Mouse (Mus musculus) retina, postnatal 7 days (tissue): ENCODE results near the gene Mfap3l.
"Not testable (repeated sequence)": the region's sequence is repeated elsewhere in the genome, so short reads cannot be mapped to it uniquely, and the experiment has no call there.

Experiments
- DNase-seq: peaks from one replicate; pipeline ENCODE4 v3.0.0-alpha.2; 2012; ENCODE audit warnings: low read depth, low spot score

Gene Mfap3l

DNA sequence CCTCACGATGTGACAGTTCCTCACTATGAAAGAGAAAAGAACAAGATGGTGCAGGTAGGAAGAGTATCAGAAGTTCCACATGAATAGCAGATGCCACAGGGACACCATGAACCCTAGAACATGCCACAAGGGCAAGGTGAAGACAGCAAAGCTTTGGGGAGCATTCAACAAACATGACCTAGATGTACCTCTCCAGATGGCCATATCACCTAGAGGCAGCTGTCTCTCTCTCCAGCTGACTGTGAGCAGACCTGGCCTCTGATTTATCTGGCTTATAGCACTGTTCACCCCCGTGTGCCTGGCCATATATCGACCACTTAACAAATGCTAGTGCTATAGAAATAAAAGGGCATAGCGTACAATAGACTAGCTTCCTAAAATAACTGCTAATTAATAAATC is 17.5 kb downstream of the Mfap3l start:
- DNase-seq = no peak

DNA sequence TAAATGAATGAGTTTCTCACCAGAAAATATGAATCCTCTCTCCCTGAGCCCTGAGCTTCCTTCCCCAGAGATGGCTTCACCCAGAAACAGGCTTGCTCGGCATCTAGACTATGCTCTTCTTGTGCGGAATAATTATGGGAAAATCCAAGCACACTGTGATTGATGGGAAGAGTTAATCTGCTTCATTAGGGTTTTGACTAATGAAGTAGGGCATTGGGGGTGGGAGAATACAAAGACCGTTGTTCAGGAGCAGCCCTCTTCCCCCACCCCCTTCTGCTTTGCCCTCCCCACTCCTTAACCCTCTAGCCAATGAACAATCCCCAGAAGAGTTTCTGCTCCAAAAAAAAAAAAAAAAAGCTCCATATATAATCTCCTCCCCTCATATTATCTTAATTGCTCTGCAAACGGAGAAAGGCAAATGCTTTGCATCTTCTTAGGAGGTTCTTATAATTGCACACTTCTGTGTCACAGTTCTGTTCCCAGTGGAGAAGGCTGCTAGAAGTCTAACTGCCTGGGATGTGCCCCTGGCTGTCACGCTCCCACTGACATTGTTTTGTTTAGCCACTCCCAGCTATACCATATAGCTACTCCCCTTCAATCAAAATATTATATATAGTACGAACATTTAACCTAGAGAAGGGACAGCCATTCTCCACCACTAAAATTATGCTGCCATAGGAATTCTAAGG is 24.9 kb downstream of the Mfap3l start:
- no peak for DNase-seq

DNA sequence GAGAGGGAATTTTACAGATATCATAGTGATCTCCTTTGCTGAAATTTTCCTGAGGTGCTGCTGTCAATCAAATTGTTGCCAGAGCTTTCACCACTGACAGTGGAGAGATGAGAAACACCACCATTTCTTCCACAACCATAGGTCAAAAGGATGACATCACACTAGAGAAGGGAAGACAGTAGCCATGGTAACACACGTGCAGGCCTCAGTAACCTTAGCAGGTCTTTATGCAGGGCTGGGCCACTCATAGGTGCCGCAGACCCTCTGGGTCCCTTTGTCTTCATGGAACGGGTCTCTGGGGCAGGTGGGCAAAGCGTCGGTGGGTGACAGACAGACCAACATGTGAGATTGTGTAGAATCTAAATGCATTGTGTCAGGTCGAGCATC is 25.5 kb downstream of the Mfap3l start:
- DNase-seq = no peak

DNA sequence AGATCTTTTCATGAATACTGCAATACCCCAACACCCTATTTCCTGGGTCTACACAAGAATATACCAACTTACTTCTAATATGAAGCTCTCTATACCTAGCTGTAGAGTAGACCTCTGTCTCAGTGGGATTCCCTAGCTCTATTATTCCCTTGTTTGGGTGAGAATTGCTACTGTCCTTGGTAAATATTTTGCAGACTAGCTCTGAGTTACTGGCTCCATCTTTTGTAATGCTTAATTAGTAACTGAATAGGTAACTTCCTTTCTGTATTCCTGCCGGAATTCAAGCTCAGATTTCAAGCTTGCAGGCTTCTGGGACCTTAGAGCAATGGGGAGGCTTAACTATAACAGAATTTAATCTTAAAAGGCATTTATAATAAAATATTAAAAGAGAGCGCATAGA is 26.1 kb downstream of the Mfap3l start:
- DNase-seq = not testable (repeated sequence)

DNA sequence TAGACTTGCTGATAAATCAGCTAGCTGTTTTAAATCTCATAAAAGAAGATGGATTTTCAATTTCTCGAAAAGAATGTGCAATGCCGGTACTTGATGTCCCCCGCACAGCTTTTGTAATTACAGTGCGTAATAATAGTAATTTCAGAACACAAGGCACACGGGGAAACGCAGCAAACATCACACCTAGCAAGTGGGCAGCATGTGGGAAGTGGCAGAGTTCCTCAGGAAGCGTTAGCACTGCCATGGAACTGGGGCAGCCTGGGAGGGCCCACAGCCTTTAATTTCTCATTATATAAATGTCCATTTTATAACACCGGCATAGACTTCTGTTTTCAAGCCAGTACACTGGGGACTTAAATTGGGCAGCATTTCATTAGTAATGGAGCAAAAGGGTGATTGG is 27.1 kb downstream of the Mfap3l start:
- DNase-seq = no peak

DNA sequence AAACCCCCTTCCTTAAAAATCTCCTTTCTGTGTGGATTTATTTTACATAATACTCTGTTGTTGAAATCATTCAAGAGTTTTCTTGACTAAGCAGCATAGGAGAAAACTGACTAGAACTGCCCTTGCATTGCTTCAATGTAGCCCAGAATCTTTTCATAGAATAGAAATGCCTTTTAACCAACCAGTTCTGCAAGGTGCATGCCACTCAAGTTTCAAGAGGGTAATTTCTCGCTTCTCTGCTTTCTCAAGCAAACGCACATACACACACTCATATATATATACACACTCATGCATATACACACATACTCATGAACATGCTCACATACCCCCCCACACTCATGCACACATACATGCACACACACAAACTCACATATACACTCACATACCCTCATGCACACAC is 28.6 kb downstream of the Mfap3l start:
- DNase-seq = no peak

DNA sequence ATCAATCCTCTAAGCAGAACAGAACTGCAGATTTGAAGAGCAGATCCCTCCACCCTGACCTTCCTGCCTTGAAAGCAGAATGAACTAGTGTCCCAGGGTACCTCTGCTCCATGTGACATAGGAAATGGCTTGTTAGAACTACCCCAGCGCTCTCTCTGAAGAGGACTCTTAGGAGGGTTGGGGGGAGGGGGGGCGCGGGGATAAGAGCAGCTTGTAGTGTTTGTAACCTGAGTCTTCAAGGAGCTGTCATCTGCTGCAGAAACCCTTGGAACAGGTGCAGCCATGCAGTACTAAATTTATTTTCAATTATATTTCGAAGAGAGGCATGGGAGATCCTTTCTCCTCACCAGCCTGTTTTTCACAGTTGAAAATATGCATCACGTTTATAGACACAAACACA is 30.9 kb downstream of the Mfap3l start:
- DNase-seq = no peak

DNA sequence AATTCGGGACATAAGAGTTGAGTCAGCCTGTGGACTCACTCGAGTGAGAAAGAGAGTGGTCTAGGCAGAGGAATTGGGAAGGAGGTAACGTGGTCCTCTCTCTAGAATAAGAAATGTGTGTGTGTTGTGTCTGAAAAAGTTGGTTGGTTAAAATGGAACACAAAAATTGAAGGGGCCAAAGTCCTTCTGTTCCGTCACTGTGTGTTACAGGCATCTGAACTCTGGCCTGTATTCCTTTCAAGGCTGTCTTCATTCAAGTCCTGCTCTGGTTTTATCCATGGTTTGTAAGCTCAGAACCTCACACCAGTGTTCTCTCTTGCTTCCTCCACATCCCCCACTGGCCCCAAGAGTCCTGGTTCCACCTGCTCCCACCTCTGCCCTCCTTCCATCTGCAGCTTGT is 33.2 kb downstream of the Mfap3l start:
- no peak for DNase-seq

DNA sequence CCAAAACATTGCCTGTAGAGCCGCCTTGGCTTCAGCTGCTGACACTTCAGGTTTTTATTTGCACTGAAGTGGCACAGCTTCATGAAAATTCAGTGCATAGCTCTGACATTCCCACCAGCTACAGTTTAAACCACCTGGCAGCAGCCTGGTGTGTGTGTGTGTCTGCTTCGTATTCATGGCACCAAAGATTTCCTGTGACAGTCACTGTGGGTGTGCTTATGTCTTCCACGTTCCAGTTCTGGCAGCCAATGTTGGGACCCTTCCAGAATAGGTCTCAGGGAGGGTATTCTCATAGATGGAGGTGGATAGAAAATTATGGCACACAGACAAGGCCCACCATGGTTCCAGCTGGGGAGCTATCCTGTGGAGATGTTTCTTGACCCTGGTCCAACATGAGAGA is 34.2 kb downstream of the Mfap3l start:
- DNase-seq = no peak

DNA sequence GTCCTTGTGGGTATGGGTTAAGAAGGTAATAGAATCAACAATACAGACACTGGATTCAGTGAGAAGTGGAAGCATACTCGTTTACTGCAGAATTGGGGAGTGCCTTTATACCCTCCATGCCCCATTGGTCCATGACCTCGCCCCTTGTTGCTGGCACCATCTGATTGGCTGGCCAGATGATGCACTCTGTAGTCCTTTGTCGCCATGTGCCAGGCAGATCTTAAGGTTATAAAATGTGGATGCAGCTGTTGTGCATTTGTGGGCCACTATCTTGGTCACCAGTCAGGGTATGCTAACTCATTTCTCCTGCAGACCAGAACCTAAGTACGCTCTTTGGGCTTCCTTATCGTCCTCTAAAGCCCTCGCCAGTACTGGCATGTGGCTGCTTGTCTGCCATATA is 46.0 kb downstream of the Mfap3l start:
- DNase-seq = no peak

DNA sequence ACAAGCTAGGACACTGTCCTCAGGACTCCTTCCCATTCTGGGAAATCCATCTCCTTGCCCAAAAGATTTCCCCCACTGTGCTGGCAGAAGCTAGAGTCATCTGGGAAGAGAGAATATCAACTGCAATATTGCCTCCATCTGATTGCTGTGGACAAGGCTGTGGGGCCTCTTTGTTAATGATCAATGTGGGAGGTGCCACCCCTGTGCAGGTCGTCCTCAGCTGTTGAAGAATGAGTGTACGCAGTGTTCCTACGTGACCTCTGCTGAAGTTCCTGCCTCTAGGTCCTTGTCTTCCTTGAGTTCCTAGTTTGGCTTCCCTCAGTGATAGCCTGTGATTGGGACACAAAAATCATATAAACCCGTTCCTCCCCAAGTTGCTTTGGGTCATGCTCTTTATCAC is 49.2 kb downstream of the Mfap3l start:
- no peak for DNase-seq

DNA sequence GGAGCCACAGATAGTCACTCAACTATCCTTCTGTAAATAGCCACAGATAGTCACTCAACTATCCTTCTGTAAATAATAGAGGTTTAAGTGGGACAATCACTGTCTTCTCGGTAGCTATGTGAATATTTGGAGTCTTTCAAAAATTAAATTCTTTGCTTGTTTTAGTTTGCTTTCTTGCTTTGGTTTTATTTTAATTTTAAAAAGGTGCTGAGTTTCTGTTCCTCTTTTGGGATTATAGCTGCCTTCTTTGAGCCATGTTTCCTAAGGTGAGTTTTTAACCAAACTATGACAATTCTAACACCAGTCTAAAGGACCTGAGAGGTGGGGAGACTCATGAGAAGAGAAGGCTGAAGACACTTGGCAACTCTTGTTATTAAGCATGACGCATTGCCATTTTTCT is 49.7 kb downstream of the Mfap3l start:
- DNase-seq = no peak

DNA sequence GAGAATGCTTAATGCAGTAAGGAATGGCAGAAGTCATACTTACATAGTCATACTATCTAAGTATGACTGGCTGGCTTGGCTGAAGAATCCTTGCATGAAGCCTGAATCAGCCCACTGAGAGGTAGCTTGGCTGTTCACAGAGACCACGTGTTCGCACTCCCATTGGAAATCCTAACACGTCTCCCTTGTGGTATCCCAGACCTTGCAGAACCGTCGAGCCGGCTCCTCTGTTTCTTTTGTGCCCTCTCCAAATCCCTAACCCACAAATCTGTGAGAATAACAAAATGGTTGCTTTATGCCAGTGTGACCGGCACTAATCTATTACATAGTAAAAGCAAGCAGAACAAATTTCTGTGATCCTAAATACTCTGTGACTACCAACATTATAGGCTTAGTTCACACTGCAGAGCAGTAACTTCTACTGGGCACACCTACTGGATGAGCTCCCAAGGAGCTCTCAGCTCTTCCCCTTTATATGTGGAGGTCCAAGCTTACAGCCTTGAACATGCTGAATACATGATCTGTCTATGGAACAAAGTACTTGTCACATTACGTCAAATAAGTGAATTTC is 79.0 kb downstream of the Mfap3l start:
- DNase-seq = no peak

DNA sequence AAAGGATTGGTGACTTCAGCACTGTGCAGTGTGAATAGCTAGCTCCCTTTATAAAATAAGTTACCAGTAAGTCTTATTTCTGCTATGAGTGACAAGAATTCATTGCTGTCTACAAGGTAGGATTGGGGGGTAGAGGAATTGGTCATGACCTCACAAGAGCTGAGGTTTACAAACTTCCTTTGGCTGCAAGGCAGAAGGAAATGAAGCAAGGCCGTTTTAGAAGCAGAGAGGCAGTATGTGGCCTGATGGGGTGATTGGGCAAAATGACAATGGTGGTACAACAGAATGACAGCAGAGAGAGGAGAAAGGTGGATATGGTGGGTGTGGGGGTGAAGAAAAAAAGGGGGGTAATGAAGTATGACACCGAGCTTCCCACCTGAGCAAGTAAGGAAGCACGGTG is 82.1 kb downstream of the Mfap3l start:
- DNase-seq = no peak

DNA sequence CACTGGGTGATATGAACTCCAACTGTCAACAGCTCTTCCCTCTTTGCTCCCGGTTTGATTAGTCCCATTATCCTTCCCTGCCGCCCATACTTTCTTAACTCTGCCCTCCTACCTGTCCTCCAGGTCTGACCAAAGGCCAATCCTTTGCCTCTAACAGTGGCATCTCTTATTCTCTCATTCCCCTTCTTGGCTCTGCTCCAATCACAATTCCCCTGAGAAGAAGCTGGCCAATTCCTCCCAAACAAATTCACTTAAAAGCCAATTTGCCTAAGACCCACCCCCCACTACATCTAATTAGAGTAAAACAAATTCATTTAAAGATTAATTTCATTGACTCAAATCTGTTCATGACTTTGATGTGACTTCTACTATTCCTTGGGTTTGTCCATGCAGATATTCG is 86.1 kb downstream of the Mfap3l start:
- DNase-seq = no peak
